Mouse (Mus musculus) C2C12 (cell line): ENCODE data around the gene Fndc3a.

Source experiments
- CTCF ChIP-seq: IDR thresholded peaks from one replicate; pipeline ENCODE4 v1.5.1; 2011; ENCODE audit not compliant: control insufficient read depth, insufficient read depth, insufficient read length
- MAX ChIP-seq: IDR thresholded peaks from one replicate; pipeline ENCODE4 v1.6.1; 2011; ENCODE audit warnings: mild to moderate bottlenecking, control low read depth
- MYOG ChIP-seq: IDR thresholded peaks from one replicate; pipeline ENCODE4 v1.6.1; 2011; ENCODE audit not compliant: control insufficient read depth, insufficient read length; ENCODE audit errors: extremely low read depth

DNA sequence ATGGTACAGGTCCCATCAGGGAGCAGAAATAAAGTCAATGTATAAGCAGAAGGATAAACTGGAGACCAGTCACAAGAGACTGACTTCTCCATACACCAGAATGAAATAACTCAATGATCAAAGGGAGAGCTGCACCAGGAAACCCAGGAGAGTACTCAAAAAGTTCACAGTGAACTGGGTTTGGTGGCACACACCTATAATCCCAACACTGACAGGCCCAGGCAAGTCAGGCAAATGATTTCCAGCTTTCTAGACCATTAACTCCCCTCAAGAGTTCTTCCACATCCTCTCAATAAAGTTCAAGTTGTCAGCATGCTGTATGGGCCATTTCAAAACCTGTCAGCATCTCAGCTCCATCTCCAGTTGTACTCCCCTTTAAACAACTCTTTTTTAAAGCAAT lies 64.3 kb downstream of the Fndc3a start:
- no peak for TF ChIP-seq CTCF
- TF ChIP-seq MAX = no peak
- no peak for TF ChIP-seq MYOG
